Mouse (Mus musculus) CH12F3 (cell line): ENCODE data around the gene Apold1.

ENCODE experiments used
- in situ Hi-C: fragments of 300-500 bp; cut with MboI; formaldehyde crosslinking; loops from 2 replicates; pipeline ENCODE4 v1.14.3; 2020; ENCODE audit warnings: low sequenced_read_pairs

Gene Apold1

DNA sequence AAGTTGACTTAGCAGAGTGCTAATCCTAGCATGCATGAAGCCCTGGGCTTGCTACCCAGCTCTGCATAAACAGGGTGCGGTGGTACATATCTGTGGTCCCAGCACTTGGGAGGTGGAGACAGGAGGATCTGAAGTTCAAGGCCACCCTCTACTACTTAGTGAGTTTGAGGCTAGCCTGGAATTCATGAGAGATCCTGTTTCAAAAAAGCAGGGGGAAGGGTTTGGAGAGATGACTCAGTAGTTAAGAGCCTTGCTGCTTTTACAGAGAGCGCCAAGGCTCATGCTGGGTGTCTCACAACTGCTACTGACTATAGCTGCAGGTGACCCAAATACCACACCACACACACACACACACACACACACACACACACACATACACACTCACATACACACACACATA is 12.0 kb upstream of the Apold1 start:
- in situ Hi-C loops = no loop called here

DNA sequence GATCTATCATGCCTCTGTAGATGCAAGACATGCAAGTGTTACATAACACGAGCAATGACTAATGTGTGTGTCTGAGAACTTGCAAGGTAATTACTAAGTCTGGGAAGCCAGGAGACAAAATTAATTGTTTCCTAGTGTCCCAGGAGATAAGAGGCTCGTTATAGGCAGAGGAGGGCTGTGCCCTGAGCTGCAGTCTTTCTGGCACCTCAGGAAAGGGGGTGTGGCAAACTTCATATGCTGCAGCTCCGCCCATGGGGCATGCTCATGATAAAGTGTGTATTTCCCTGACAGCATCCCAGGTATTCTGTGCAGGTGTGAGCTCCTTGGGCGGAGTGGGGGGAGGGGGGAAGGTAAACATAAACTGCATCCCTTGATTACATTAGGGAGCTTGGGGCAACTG is 9.4 kb upstream of the Apold1 start:
- in situ Hi-C loops = no loop called here

DNA sequence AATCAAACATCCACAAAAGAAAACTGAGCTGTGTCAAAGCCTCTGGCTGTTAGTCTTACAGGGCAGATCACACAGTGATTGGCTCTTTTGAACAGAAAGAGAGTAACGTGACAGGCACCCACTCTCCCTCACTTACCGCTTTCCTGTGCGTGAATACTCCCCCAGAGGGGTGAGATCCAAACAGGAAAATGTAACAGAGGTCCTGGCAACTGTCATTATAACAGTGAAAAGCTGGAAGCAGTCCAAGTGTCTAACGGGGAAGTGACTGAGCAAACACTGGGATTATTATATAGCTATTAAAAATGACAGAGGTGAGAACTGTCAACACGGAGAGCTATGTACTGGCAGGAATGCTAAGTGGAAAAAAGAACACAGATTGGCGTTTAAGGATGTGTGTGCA is 4.9 kb upstream of the Apold1 start:
- in situ Hi-C loops = no loop called here

DNA sequence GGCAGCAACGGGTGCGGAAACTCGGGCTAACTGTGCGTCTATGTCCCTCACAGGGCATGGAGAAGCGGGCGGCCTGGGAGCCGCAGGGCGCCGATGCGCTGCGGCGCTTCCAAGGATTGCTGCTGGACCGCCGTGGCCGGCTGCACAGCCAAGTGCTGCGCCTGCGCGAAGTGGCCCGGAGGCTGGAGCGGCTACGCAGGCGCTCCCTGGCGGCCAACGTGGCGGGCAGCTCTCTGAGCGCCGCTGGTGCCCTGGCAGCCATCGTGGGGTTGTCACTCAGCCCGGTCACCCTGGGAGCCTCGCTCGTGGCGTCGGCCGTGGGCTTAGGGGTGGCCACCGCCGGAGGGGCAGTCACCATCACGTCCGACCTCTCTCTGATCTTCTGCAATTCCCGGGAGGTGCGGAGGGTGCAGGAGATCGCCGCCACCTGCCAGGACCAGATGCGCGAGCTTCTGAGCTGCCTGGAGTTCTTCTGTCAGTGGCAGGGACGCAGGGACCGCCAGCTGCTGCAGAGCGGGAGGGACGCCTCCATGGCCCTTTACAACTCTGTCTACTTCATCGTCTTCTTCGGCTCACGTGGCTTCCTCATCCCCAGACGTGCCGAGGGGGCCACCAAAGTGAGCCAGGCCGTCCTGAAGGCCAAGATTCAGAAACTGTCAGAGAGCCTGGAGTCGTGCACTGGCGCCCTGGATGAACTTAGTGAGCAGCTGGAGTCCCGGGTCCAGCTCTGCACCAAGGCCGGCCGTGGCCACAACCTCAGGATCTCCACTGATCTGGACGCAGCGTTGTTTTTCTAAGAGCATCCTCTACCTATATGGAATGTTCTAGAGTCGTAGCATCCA is 2.2 kb downstream of the Apold1 start:
- in situ Hi-C loops = no loop called here

DNA sequence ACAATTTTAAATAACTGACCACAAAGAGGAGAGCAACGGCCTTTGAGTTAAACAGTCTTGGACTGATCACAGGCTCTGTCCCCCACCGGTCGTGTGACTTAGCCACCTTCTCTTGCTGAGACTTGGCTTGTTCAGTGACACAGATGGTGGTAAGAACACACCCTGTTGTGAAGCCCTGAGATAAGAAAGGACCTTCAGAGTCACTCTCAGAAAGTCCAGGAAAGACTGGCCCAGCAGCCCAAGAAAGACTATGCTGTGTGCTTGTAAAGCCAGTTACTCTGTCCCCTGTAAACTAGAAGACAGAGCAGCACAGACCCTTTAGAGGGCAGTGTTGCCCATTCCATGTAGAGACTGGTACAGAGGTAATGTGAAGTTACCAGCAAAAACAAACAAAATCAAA is 3.2 kb downstream of the Apold1 start:
- in situ Hi-C loops = no loop called here

DNA sequence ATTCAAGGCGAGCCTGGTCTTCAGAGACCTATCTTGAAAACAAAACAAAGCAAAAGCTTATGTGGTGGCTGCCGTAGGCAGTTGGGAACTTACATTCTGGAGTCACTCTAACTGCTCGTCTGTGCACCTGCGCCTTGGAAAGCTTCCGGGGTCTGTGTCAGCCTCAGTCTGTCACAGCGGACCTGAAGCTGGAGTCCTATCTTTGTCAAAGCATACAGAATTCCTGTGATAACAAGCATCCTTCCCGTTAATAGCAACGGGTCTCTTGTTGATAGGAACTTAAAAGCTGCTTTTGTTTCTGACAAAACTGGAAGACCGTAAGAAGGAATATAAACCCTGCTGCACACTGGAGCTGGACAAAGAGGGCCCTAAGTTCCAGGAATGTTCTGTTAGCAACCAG is 6.9 kb downstream of the Apold1 start:
- in situ Hi-C loops = no loop called here

DNA sequence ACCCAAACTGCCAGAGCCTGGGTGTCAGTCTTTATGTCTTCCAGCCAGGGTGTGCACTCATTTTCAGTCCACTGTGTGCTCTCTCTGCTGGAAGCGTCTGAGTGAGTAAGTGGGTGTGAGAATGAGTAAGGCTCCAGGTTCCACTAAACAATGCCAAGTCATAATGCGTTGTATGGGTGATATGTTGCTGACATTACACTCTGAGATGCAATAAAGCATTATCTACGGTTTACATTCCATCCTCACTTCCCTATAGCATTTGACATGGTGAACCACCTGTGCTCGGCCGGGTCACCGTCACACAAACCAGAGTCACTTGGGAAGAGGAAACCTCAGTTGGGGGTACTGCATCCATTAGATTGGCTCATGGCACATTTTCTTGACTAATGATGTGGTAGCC is 9.2 kb downstream of the Apold1 start:
- in situ Hi-C loops = no loop called here

DNA sequence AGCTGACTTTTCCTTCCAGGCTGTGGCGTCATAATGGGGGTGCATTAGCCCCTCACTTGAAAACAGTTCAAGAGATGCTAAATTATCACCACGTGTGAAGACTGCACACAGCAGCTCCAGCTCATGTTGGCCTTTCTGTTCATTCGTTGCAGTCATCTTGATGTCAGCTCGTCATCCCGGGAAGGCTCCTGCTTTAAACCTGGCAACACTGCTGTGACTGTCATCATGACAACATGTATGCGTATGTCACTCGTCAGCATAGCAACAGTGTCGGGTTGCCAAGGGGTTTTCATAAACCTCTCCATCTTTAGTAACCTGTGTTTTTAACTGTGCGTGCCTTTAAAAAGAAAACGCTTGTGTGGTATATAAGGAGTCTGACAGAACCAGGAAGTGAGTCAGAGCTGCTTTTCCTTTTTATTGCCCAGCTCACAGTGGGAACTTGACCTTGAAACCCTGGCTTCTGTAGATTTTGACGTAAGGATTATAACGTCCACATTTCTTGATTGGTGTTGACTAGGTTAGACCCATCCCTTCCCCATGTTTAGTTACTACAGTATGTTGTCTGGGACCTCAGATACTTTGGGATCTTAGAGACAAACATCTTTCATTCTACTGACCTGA is 12.6 kb downstream of the Apold1 start:
- in situ Hi-C loops = no loop called here

DNA sequence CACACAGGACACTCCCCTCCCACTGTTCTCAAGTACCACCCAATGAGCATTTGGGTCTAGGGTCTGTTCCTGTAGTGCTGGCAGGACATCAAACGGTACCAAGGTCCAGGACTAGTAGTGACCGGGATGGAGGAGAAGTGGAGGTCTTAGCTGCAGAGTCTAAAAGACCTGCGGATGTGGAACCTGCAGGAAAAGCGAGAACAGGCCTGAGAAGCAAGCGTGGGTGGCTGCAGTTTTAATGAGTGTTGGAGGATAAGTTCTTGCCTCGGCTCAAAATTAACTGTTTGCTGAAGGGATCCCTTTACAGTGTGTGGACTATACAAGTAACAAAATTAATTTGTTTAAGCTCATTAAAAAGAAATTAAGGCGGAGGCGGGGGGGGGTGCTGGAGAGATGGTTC is 13.5 kb downstream of the Apold1 start:
- in situ Hi-C loops = no loop called here

DNA sequence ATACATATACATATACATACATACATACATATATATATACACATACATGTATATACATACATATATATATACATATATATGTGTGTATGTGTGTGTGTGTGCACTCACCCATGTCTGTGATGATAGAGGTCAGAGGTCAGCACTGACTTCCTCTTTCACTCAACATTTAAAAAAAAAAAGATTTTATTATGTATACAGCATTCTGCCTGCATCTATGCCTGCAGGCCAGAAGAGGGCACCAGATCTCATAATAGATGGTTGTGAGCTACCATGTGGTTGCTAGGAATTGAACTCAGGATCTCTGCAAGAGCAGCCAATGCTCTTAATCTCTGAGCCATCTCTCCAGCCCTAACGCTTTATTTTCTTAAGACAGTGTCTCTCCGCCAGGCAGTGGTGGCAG is 15.4 kb downstream of the Apold1 start:
- in situ Hi-C loops = no loop called here

DNA sequence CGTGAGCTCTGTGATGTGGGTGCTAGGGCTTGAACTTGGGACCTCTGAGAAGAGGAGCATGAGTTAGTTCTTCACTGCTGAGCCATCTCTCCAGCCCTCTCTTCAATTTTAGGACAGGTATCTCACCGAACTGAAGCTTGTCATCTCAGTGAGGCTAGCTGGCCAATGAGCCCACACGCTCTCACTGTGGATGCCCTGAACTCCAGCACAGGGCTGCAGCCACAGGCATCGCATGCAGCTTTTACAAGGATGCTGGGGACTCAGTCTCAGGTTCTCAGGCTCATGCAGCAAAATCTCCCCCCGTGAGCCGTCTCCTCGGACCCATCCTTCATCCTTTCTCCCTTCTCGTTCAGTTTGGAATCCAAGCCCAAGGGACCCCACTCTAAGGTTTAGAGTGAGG is 16.6 kb downstream of the Apold1 start:
- in situ Hi-C loops = no loop called here

DNA sequence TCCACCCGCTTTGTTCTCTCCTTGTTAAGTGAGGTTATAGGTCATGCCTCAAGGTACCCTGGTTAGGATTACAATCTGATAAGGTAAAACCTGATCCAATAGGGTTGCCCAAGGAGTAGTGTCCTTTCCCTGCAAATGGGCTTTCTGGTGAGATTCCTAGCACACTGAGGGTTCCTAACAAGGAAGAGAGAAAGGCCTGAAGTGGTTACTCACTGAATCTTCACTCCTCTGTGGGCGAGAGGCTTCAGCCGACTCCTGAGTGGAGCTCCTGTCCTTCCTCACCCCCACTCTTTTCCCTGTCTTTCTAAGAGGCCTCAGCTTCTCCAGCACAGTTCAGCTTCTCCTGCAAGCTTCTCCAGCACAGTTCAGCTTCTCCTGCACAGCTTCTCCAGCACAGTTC is 17.3 kb downstream of the Apold1 start:
- in situ Hi-C loops = no loop called here

DNA sequence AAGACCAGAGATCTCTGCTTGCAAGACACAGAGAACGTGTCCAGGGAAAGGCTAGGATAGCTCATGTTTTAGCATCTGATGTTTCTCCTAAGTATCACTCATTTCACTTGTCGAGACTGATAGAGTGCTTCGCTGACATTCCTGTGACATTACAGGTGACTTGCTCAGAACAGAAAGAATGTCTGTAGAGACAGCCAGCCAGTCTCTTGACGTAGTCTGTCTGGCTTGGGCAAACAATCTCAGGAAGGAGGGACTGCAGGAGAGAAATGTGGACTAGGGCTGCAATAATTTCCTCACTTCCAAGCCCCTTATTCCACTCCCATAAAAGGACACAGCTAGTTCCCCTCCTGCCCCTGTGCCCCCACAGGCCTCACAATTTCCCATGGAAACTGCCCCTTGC is 18.8 kb downstream of the Apold1 start:
- in situ Hi-C loops = no loop called here

DNA sequence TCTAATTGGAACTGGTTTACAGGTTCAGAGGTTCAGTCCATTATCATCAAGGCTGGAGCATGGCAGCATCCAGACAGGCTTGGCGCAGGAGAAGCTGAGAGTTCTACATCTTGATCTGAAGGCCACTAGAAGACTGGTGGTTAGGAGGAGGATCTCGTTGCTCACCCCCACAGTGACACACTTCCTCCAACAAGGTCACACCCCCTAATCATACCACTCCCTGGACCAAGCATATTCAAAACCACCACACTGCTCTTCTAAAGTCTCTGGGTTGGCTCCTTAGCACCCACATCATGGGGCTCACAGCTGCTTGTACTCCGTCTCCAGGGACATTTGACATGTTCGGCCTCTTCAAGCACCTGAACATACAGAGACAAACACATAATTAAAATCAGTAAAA is 20.5 kb downstream of the Apold1 start:
- in situ Hi-C loops = no loop called here

DNA sequence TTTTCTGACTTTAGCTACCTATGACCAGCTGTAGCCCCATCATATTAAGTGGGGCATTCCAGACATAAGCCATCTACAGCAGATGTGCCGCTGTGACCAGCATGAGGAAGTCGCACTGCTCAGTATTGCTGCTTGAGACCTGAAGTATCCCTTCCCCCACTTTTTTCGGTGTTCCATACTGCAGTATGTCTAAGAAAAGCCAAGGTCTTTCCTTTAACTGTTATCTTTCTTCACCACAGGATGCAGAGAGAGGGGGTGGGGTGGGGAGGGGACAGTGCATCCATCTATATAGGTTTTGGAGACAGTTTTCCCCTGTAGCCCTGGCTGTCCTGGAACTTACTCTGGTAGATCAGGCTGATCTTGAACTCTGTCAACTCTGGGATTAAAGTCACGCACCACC is 24.9 kb downstream of the Apold1 start:
- in situ Hi-C loops = no loop called here

DNA sequence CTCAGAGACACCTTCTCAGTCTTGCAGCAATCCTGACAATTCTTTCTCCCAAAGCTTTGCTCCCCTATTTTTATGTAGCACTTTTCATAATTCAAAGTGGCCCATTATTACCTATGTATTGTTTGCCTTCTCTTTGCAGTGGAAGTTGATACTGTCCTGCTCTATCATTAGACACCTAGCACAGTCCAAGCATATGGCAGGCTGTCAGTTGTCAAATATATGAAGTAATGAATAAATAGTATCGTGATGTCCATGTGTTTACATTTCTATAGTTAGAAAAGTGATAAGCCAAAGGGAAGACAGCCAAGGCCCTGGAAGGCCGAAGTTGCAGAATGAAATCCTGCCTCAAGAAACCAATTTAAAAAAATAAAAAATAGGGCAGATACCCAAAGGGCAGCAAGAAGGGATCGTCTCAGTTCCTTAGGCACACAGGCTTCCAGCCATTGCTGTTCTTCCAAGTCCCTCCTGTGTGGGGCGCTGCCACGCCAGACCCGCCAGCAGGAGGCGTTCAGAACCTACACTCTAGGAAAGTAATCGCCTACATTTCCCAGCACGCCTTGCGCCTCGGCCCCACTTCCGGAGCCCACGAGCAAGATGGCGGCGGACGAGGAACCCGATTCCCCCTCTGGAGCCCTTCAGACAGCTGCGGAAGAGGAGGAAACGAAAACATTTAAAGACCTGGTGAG is 29.7 kb downstream of the Apold1 start, which contains the start of gene Ddx47:
Ddx47 (plus strand) TSS at position 565 of the 686 bp plus-strand sequence.
- in situ Hi-C loops = no loop called here

DNA sequence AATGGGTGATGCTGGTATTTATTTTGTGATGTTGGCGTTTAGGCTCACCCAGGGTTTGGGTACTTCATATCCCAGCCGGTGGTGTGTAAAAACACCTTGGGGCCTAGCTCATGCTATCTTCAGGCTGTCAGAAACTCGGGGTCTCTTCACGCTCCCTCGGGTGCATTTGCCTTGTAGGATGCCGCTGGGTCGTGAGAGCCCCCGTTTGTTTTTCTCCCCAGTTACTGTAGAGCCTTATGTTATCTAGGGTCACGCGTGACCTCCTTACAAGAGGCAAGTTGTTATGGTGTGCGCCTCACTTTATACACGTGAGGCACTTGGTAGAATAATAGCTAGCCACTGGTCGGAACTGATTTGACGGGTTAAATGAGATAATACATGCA is 30.2 kb downstream of the Apold1 start:
- in situ Hi-C loops = no loop called here

DNA sequence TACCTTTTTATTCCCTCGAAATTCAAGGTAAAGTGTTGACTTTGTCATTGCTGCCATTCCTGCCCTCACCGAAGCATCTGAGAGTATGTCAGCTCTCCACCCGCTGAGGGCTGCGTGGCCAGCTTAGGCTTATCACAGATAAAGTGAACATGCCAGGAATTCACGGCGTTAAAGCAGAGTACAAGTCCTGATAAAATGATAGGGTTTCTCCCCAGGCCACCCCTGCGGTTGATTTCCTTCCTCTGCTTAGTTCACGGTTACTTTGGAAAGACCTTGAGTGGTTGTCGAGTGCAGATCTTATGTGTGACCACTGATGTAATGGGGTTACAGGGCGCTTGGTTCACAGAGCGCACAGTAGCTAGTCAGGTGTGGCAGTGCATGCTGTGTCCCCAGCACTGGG is 35.7 kb downstream of the Apold1 start:
- in situ Hi-C loops = no loop called here

DNA sequence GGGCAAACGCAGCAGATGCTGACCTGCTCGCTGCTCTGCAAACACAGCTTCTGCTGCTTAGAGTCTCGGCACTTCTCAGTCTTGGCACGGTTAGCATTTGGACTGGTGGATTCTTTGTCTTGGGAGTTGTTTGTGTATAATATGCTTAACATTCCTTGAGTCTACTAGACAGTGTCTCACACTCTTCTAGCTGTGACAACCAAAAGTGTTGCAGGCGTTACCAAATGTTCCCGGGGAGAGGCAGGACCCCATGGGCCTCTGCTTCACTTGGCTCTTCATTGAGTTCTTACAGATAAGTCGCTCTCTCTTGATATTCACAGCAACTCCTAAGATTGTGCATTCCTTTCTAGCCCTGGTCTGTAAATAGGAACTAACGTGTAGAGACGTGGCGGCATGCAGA is 38.0 kb downstream of the Apold1 start:
- in situ Hi-C loops = no loop called here

DNA sequence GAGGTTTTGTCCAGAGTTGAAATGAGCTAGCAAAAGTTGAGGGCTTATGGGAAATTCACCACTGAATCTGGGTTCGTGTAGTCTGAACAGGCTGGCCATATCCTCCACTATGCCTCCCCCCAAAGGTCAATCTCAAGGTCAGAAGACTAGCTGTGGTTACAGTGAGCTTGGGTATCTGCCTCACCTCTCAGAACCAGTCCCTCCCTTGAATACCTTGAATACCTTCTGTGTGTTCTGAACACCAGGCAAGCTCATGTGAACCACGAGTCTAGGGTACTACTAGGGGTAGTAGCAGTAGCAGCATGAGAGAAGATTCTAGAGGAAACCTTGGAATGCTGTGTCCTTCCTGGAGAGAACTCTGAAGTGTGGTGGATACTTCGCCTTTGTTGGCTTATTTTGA is 40.1 kb downstream of the Apold1 start:
- in situ Hi-C loops = no loop called here

DNA sequence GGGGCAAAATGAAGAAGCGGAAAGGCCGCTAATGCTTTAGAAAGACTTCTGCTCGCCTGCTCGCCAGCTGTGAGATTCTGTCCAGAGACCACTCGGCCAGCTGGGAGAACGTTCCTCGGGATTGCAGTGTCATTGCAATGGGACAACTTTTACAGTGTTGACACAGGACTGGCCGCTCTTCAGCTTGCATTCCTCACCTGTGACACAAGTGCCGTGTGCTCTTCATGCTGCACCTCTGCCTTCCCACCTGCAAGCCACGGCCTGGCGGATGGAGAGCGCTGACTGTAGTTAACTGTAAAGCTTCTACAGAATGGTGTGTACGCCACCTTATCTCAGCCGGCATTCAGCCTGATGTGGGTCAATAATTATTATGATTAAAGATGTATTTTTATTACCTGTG is 41.9 kb downstream of the Apold1 start:
- in situ Hi-C loops = no loop called here

DNA sequence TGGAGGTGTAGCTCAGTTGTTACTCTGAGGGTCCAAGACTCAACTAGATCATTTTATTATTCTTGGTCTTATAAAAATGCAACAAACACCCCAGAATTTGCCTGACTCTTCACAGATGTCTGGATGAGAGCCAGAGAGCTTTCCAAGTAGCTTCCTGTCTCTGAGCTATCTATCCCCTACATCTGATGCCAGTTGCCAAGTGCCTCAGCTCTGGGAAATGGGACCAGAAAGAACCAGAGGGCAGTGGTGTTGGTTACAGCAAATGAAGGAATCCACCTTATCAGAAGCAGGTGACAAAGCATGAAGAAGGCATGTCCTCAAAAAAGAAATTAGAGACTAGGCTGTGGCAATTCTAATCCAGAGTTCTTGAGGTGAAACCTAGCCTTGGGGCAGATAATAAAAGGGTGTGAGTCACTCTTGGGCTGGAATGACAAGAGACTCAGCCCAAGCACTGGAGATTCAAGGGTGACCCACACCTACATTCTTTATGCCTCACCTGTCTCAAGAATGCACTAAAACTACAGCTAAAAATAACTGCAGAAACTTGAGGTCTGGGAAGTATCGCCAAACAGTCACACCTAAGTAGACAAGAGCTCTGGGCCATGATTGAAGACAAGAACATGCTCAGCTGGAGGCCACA is 43.4 kb downstream of the Apold1 start:
- in situ Hi-C loops = no loop called here
